Mouse (Mus musculus): Measurements from ENCODE around the gene Psmc1. TPM values are rescaled to one million over a fixed set of nuclear protein-coding genes. Genes with fewer than 3 reads are reported as not detected.

The Psmc1 gene
- total RNA-seq, 4 experiments from 2014 or later = 185 to 258 (median 197) TPM

GRCm38 (mm10) chr12:100124913-100125798 is 15.2 kb downstream of the Psmc1 start:
- DNase-seq = no peak

GRCm38 (mm10) chr12:100126968-100127865 is 17.3 kb downstream of the Psmc1 start:
- no peak for DNase-seq

- no peak for DNase-seq
These were observed 18.0 kb downstream of the Psmc1 start for GRCm38 (mm10) chr12:100127866-100128480.

GRCm38 (mm10) chr12:100128522-100128921 is 18.6 kb downstream of the Psmc1 start:
- DNase-seq = no peak

- no peak for DNase-seq
These were observed 19.0 kb downstream of the Psmc1 start for GRCm38 (mm10) chr12:100128961-100129360.

- no peak for DNase-seq
These were observed 21.2 kb downstream of the Psmc1 start for GRCm38 (mm10) chr12:100131167-100131566.

GRCm38 (mm10) chr12:100131655-100132054 is 21.7 kb downstream of the Psmc1 start:
- no peak for DNase-seq

- DNase-seq = no peak
These were observed 24.5 kb downstream of the Psmc1 start for GRCm38 (mm10) chr12:100134395-100134936.

- no peak for DNase-seq
These were observed 25.2 kb downstream of the Psmc1 start for GRCm38 (mm10) chr12:100135117-100135516.

GRCm38 (mm10) chr12:100142848-100143523 is 33.0 kb downstream of the Psmc1 start:
- DNase-seq = no peak

- peak; percentile 82 for DNase-seq
These were observed 33.8 kb downstream of the Psmc1 start for GRCm38 (mm10) chr12:100143737-100144136.

- DNase-seq = peak; percentile 62
These were observed 34.3 kb downstream of the Psmc1 start for GRCm38 (mm10) chr12:100144269-100144668.

GRCm38 (mm10) chr12:100152466-100152865 is 42.5 kb downstream of the Psmc1 start:
- no peak for DNase-seq

GRCm38 (mm10) chr12:100159261-100159975 is 49.5 kb downstream of the Psmc1 start, which contains the start of gene Nrde2:
Gene Nrde2 (minus strand): TSS chr12:100159653.
- peak; percentile 89 for DNase-seq

GRCm38 (mm10) chr12:100164991-100165500 is 55.1 kb downstream of the Psmc1 start:
- no peak for DNase-seq

GRCm38 (mm10) chr12:100166177-100166576 is 56.2 kb downstream of the Psmc1 start:
- no peak for DNase-seq

- no peak for DNase-seq
These were observed 57.0 kb downstream of the Psmc1 start for GRCm38 (mm10) chr12:100166939-100167338.

GRCm38 (mm10) chr12:100167502-100167901 is 57.5 kb downstream of the Psmc1 start:
- DNase-seq = no peak

- no peak for DNase-seq
These were observed 58.2 kb downstream of the Psmc1 start for GRCm38 (mm10) chr12:100167931-100168871.

- DNase-seq = no peak
These were observed 62.5 kb downstream of the Psmc1 start for GRCm38 (mm10) chr12:100172481-100172880.

Data from adrenal gland, adult 8-10 months (tissue).